Mouse (Mus musculus) limb, embryonic 12.5 days (tissue): Measurements from ENCODE around the gene Mark3. TPM values are rescaled to one million over a fixed set of nuclear protein-coding genes. Genes with fewer than 3 reads are reported as not detected.

ENCODE experiments used
- ATAC-seq: fragments of 200-750 bp; cut with Nextera tagmentation; 2 replicates; pipeline ENCODE4 v1.8.0; 2017; ENCODE audit warnings: low read depth, moderate TSS enrichment; ENCODE audit not compliant: insufficient number of reproducible peaks, insufficient read depth, low FRiP score, low TSS enrichment
- H3K27ac ChIP-seq: fragments of 300-500 bp; sonication (generic); 2 replicates; pipeline ENCODE4 v1.5.1; 2016; ENCODE audit warnings: mild to moderate bottlenecking, moderate library complexity
- H3K27me3 ChIP-seq: fragments of 300-500 bp; sonication (generic); 2 replicates; pipeline ENCODE4 v1.6.1; 2016; ENCODE audit warnings: mild to moderate bottlenecking, moderate library complexity
- H3K36me3 ChIP-seq: fragments of 300-500 bp; sonication (generic); 2 replicates; pipeline ENCODE4 v1.6.1; 2016; ENCODE audit warnings: mild to moderate bottlenecking, moderate library complexity
- H3K4me1 ChIP-seq: fragments of 300-500 bp; sonication (generic); replicated peaks from 2 replicates; pipeline ENCODE4 v1.6.1; 2016
- H3K4me2 ChIP-seq: fragments of 300-500 bp; sonication (generic); 2 replicates; pipeline ENCODE4 v1.6.1; 2016; ENCODE audit warnings: mild to moderate bottlenecking, moderate library complexity
- H3K4me3 ChIP-seq: fragments of 300-500 bp; sonication (generic); replicated peaks from 2 replicates; pipeline ENCODE4 v1.5.1; 2016; ENCODE audit warnings: mild to moderate bottlenecking
- H3K9ac ChIP-seq: fragments of 300-500 bp; sonication (generic); replicated peaks from 2 replicates; pipeline ENCODE4 v1.6.1; 2016; ENCODE audit warnings: mild to moderate bottlenecking, moderate library complexity
- H3K9me3 ChIP-seq: fragments of 300-500 bp; sonication (generic); 2 replicates; pipeline ENCODE4 v1.6.1; 2016; ENCODE audit warnings: mild to moderate bottlenecking, moderate library complexity
- WGBS: fragments of 180-500 bp; shearing (Covaris S2); methylation state at CpG from one replicate; pipeline ENCODE4 v1.1.7; 2016; 5-methylcytosine and 5-hydroxymethylcytosine counted together
- polyA plus RNA-seq: library from polyadenylated mRNA; unstranded; fragments of >200 nt; fragmentation: Nextera tagmentation; extraction: Ambion mirVana; gene quantifications from 2 replicates; pipeline ENCODE4 v1.2.1, GENCODE M21; 2016

The Mark3 gene
- polyA plus RNA-seq, 1 experiment from 2014 or later: 65.5 TPM

DNA sequence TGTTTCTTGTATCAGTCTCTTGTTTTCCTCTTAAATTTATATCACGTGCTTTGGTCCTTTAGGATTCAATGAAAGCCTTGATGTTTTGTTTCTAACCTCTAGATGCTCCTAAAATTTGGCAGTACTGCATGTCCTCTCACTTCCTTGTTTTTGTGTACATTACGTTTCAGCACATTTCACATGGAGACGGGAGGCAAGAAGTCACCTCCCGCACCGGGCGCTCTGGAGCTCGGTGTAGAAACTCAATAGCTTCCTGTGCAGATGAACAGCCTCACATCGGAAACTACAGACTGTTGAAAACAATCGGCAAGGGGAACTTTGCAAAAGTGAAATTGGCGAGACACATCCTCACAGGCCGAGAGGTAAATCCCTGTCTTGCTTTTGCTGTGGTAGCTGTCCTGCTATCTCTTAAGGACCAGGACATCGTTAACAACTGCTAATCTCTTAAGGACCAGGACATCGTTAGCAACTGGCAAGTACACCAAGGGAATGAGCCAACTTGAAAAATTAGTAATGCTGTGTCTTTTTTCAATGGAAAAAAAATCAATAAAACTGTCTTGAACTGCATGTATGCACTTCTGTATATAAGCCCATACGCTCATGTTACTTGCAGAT is 18.2 kb downstream of the Mark3 start:
- H3K36me3 ChIP-seq: peaks cover 49% of the 10 kb centered on the region

DNA sequence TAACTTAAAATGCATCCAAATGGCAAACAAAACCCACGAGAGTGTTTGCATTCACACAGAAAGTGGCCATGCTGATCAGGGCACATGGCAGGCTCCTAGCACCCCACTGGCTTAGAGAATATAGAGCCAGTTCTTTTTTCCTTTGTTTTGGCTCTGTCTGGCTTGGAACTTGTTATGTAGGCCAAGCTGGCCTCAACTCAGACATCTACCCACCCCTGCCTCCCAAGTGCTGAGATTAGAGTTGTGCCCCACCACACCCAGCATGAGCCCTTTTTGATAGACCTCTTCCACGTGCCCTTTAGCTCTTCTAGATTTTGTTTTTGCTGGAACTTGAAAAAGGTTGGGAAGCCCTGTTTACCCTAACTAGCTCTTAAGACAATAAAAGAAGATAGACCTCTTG is 19.5 kb downstream of the Mark3 start:
- Histone ChIP-seq H3K9ac (no peak overlapping the region), H3K4me1 (no peaks in the 10 kb centered on the region), H3K36me3 (peaks cover 61% of the 10 kb centered on the region), H3K4me2 (no peak overlapping the region), H3K4me3 (no peak overlapping the region), H3K27ac (no peak overlapping the region), H3K27me3 (no peaks in the 10 kb centered on the region), H3K9me3 (no peaks in the 10 kb centered on the region)
- WGBS: 73% methylated on average over 2 of the region's 2 CpGs
- no peak for ATAC-seq

More for the DNA sequence above, 18.2 kb downstream of the Mark3 start:
- H3K9me3 ChIP-seq: no peaks in the 10 kb centered on the region
- H3K4me2 ChIP-seq: no peak overlapping the region
- H3K4me1 ChIP-seq: no peaks in the 10 kb centered on the region
- H3K9ac ChIP-seq: no peak overlapping the region
- ATAC-seq: no peak
- WGBS: 90% methylated on average over 14 of the region's 14 CpGs
- no peak overlapping the region for H3K4me3 ChIP-seq
- H3K27ac ChIP-seq: no peak overlapping the region
- no peaks in the 10 kb centered on the region for H3K27me3 ChIP-seq

DNA sequence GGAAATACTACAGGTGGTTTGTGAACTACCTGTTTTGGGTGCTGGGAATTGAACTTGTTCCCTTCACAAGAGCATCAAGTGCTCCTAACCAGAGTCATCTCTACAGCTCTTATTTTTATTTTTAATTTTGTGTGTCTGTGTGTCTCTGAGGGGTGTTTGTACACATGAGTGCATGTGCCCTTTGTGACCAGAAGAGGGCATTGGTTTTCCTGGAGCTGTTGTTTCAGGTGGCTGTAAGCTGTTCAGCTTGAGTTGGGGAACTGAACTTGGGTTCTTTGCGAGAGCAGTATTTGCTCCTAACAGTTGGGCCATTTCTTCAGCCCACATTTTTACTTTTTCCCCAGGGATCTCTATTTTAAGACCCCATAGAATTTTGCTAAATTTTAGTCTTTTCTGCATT is 23.0 kb downstream of the Mark3 start:
- peaks cover 91% of the 10 kb centered on the region for H3K36me3 ChIP-seq
- no peak overlapping the region for H3K4me2 ChIP-seq
- H3K27ac ChIP-seq: no peak overlapping the region
- no peaks in the 10 kb centered on the region for H3K4me1 ChIP-seq
- H3K9ac ChIP-seq: no peak overlapping the region
- no peaks in the 10 kb centered on the region for H3K9me3 ChIP-seq
- WGBS: 94% methylated on average over 1 of the region's 1 CpGs
- H3K27me3 ChIP-seq: no peaks in the 10 kb centered on the region
- H3K4me3 ChIP-seq: no peak overlapping the region
- ATAC-seq: no peak

DNA sequence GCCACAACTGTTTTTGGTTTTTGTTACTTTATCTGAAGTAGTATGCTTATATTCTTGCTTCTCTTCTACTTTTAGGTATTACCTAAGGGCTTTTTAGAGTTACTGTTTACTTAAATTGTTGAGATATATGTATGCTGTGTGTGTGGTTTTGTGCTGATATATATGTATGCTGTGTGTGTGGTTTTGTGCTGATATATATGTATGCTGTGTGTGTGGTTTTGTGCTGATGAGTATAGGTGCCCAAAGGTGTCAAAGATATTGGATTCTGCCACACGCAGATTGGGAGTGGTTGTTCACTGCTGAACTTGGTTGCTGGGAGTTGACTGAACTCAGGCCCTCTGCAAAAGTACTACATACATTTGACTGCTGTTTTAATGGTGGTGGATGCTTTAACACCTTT is 24.6 kb downstream of the Mark3 start:
- H3K27me3 ChIP-seq: no peaks in the 10 kb centered on the region
- 100% methylated on average over 1 of the region's 1 CpGs for WGBS
- no peak for ATAC-seq
- H3K36me3 ChIP-seq: peaks cover 88% of the 10 kb centered on the region
- H3K9me3 ChIP-seq: no peaks in the 10 kb centered on the region
- H3K4me3 ChIP-seq: no peak overlapping the region
- no peak overlapping the region for H3K4me2 ChIP-seq
- no peaks in the 10 kb centered on the region for H3K4me1 ChIP-seq
- no peak overlapping the region for H3K9ac ChIP-seq
- no peak overlapping the region for H3K27ac ChIP-seq

DNA sequence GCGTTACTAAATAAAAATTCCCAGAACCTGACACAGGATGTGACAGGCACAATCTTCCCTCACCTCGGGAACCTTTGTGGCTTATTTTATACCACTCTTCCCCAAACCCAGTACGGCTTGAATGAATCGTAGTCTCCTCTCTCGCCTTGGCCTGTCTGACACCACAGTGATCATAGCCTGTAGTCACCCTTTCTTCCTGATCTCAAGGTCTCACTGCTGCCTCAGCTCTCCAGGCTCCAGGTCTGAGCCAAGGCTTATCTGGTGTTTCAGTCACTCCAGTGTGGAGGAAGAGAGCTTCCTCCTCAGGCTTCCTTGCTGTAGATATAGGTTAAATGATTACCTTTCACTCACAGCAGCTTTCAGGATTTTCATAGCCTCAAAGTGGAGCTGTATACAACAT is 25.3 kb downstream of the Mark3 start:
- no peaks in the 10 kb centered on the region for H3K27me3 ChIP-seq
- H3K4me1 ChIP-seq: no peaks in the 10 kb centered on the region
- H3K4me3 ChIP-seq: no peak overlapping the region
- WGBS: 94% methylated on average over 5 of the region's 5 CpGs
- ATAC-seq: no peak
- H3K36me3 ChIP-seq: peaks cover 84% of the 10 kb centered on the region
- H3K9ac ChIP-seq: no peak overlapping the region
- H3K4me2 ChIP-seq: no peak overlapping the region
- H3K27ac ChIP-seq: no peak overlapping the region
- no peaks in the 10 kb centered on the region for H3K9me3 ChIP-seq

DNA sequence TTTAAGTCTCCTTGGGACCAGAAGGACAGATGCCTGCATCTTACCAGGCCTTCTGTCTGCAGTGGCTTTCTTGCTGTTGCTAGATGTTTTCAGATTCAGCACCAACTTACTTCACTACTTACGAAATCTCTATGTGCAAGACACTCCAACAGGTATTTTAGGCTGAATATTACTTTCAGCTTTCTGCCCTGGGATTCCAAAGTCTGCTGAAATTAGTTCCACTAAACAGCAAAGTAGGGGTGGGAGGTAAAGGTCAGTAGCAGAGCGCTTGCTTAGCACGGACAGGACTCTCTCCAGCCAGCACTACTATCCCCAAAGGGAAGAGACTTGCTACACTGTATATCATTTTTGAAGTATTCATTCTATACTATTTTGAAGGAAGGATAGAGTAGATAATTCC is 29.5 kb downstream of the Mark3 start:
- no peak overlapping the region for H3K4me2 ChIP-seq
- H3K9me3 ChIP-seq: no peaks in the 10 kb centered on the region
- WGBS: 85% methylated on average over 3 of the region's 3 CpGs
- no peak for ATAC-seq
- peaks cover 70% of the 10 kb centered on the region for H3K36me3 ChIP-seq
- H3K9ac ChIP-seq: no peak overlapping the region
- no peak overlapping the region for H3K27ac ChIP-seq
- H3K4me3 ChIP-seq: no peak overlapping the region
- H3K27me3 ChIP-seq: no peaks in the 10 kb centered on the region
- no peaks in the 10 kb centered on the region for H3K4me1 ChIP-seq

DNA sequence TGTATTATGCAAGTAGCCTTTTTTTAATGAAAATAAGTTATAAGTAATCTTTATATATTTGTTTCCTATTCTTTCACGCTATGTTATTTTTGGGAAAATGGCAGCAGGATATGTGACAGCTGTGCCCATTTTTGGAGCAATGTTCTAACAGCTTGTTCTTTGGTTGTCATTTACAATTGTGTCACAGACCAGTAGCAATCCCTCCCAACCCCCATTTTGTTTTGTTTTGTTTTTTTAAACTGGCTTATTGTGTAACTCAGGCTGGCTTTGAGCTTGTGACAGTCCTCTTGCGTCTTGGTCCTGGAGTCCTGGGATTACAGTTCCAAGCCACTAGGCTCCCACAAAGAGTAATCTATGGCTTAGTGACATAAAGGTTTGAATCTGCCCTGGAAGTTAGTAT is 31.3 kb downstream of the Mark3 start:
- Histone ChIP-seq H3K4me2 (no peak overlapping the region), H3K4me1 (no peaks in the 10 kb centered on the region), H3K4me3 (no peak overlapping the region), H3K27ac (no peak overlapping the region), H3K27me3 (no peaks in the 10 kb centered on the region), H3K9ac (no peak overlapping the region), H3K9me3 (no peaks in the 10 kb centered on the region), H3K36me3 (peaks cover 66% of the 10 kb centered on the region)
- no peak for ATAC-seq
- WGBS: 95% methylated on average over 2 of the region's 2 CpGs

DNA sequence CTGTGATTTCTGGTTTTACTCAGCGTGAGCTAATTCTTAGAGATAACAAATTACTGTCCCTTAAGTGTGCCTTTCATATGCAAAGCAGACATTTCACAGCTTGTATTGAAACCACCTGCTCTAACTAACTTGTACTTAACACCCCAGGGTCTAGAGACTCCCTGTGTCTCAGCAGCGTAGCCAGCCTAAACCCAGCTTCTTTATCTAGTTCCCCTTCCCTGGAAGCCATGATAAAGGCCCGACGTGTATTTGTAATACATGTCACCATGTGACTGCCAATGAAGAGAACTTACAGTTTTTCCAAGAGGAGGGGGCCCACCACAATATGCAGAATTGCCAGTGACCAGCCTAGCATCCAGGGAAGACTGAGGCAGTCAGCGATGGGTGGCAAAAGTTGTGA is 33.7 kb downstream of the Mark3 start:
- Histone ChIP-seq H3K9me3 (no peaks in the 10 kb centered on the region), H3K9ac (no peak overlapping the region), H3K4me3 (no peak overlapping the region), H3K27me3 (no peaks in the 10 kb centered on the region), H3K27ac (no peak overlapping the region), H3K4me1 (no peaks in the 10 kb centered on the region), H3K36me3 (peaks cover 68% of the 10 kb centered on the region), H3K4me2 (no peak overlapping the region)
- 66% methylated on average over 5 of the region's 5 CpGs for WGBS
- no peak for ATAC-seq

DNA sequence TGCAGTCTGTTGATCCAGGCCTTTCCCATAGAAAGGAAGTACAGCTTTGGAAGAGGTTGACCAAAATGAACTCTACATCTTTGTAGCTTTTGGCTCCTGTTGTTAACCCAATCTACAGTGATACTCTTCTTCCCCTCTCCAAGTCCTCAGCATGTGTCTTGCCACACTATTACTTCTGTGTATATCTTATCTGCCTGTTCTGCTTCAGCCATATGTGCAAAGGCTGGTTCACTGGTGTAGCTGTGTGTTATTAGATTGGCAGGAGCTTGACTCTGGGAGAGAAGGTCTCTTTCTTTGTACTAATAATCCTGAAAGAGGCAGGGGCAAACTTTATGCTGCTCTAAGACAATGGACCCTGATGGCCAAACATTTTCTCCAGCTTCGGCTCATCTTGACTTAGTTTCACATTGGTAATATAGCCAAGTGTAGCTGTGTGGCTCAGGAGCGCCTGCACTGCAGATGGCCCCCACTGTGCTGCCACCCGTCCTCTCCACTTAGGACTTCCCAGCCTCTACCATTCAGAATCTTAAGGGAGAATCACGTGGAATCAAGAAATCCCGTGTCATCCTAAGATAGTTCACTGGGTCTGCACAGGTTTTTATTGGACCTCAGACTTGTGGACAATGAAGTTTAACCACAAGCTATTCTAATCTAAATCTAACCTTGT is 40.3 kb downstream of the Mark3 start:
- WGBS: 92% methylated on average over 5 of the region's 5 CpGs
- Histone ChIP-seq H3K4me1 (no peaks in the 10 kb centered on the region), H3K9ac (no peak overlapping the region), H3K27me3 (no peaks in the 10 kb centered on the region), H3K27ac (no peak overlapping the region), H3K9me3 (no peaks in the 10 kb centered on the region), H3K4me3 (no peak overlapping the region), H3K4me2 (no peak overlapping the region), H3K36me3 (peaks cover 76% of the 10 kb centered on the region)
- ATAC-seq: no peak

DNA sequence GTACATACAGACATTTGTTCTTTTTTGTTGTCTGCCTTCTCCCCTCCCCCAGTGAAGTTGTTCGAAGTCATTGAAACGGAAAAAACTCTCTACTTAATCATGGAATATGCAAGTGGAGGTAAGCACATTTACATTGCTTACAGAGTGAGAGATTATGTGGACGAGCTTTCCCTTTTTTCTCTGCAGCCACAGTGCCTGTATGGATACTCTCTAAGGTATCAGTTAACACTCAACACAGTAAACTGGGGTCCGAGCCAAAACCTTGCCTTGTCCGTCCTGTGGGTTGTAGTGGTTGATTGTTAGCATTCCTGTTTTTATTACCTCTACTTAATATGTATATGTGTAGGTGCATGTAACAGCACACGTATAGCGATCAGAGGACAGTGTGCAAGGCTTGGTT is 43.9 kb downstream of the Mark3 start:
- H3K27ac ChIP-seq: no peak overlapping the region

DNA sequence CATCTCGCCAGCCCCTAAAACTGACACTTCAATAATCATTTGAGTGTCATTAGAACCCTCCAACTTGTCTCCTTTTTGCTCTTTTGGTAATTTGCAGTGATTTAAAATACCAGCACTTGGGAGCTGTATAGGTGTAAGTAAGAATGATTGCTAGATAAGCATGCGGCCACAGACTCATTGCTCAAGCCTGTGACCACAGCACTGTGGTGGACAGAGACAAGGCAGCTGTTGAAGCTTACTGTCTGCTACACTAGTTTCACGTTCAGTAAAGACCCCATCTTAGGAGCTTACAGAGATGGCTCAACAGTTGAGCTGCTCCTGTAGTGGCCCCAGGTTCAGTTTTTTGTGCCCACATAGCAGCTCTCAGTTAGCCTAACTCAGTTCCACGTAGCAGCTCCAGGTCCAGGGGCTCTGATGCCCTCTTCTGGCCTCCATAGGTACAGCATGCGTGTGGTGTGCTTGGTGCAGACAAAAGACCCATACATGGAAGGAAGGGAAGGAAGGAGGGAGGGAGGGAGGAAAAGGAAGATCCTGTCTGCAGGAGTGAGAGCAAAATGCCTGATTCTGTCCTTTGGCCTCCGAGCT is 73.8 kb downstream of the Mark3 start:
- Histone ChIP-seq H3K27ac (no peak overlapping the region), H3K9me3 (no peaks in the 10 kb centered on the region), H3K4me3 (no peak overlapping the region), H3K9ac (no peak overlapping the region), H3K36me3 (peaks cover 91% of the 10 kb centered on the region), H3K4me1 (no peaks in the 10 kb centered on the region), H3K4me2 (no peak overlapping the region), H3K27me3 (no peaks in the 10 kb centered on the region)
- 67% methylated on average over 6 of the region's 6 CpGs for WGBS
- no peak for ATAC-seq

More for the DNA sequence above, 43.9 kb downstream of the Mark3 start:
- H3K4me2 ChIP-seq: no peak overlapping the region
- no peaks in the 10 kb centered on the region for H3K4me1 ChIP-seq
- H3K36me3 ChIP-seq: peaks cover 66% of the 10 kb centered on the region
- H3K4me3 ChIP-seq: no peak overlapping the region
- no peak overlapping the region for H3K9ac ChIP-seq
- WGBS: 82% methylated on average over 7 of the region's 7 CpGs
- H3K27me3 ChIP-seq: no peaks in the 10 kb centered on the region
- ATAC-seq: no peak
- H3K9me3 ChIP-seq: no peaks in the 10 kb centered on the region

DNA sequence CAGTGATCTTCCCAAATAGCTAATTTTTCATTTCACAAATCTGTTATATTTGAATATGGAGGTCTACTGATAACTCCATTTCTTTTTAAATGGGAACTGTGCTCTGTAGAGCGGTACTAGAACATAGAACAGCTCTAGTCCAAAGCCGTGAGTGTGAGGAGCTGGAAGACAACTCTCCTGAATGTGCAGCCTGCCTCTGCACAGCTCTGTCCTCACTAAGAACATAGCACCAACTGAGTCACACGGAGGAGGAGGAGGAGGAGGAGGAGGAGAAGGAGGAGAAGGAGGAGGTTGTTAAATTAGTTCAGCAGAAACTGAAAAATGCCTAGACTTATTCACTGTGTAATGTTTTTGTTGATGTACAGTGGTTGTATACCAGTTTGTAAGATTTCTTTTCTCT is 78.6 kb downstream of the Mark3 start:
- H3K9me3 ChIP-seq: no peaks in the 10 kb centered on the region
- H3K36me3 ChIP-seq: peaks cover 86% of the 10 kb centered on the region
- ATAC-seq: no peak
- H3K9ac ChIP-seq: no peak overlapping the region
- 83% methylated on average over 3 of the region's 3 CpGs for WGBS
- no peak overlapping the region for H3K4me3 ChIP-seq
- no peak overlapping the region for H3K4me2 ChIP-seq
- H3K27ac ChIP-seq: no peak overlapping the region
- H3K27me3 ChIP-seq: no peaks in the 10 kb centered on the region
- H3K4me1 ChIP-seq: no peaks in the 10 kb centered on the region
